Mouse (Mus musculus): ENCODE results near the gene Col13a1. TPM values are rescaled to one million over a fixed set of nuclear protein-coding genes. Genes with fewer than 3 reads are reported as not detected.

The Col13a1 gene
- total and polyA plus RNA-seq, 3 experiments = not detected

DNA sequence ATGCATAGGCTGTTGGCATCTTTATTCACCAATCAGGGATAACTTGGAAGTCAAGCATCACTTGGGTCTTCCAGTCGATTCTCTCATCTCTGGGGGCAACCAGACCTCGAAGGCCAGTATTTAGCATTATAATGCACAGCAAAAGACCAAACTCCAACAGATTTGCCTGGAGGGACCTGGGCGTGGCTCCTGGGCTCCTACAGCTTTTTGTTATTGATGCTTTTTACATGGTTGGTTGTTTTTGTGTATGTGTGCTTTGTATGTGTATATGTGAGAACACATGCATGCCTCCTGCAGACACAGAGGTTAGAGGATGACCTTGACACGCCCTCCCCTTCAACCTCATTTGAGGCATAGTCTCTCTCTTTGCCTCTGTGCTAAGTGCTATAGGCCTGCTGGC is 33.5 kb upstream of the Col13a1 start:
- Histone ChIP-seq H3K4me2 (ENCODE audit: insufficient read depth, low read depth, poor library complexity, severe bottlenecking) (no peak overlapping the region), H3K27ac (ENCODE audit: insufficient read depth, low read depth) (no peak overlapping the region), H3K27me3 (replicated peaks) (peaks cover 89% of the 10 kb centered on the region), H3K36me3 (replicated peaks in 1 of 2; ENCODE audit: control insufficient read depth in 1 of 2, insufficient read depth in 1 of 2, low read length in 1 of 2) (no peaks in the 10 kb centered on the region), H3K4me3 (replicated peaks in 1 of 3; ENCODE audit: low read depth in 2 of 3, low read length in 2 of 3, poor library complexity in 1 of 3) (no peak overlapping the region), H3K79me2 (replicated peaks; ENCODE audit: control insufficient read depth, extremely low read depth, insufficient read depth, poor library complexity, severe bottlenecking) (no peaks in the 10 kb centered on the region), H3K9me3 (replicated peaks; ENCODE audit: low read length) (peaks cover 9% of the 10 kb centered on the region), H3K9ac (ENCODE audit: insufficient read depth, low read depth) (no peak overlapping the region), H3K4me1 (ENCODE audit: control insufficient read depth in 1 of 2, insufficient read depth in 2 of 2) (no peaks in the 10 kb centered on the region)
- DNase-seq (ENCODE audit: extremely low read depth) = no peak
- dilution Hi-C loops (cut with MboI; ENCODE audit: extremely low pct_ligation_motif_present, extremely low pct_unique_long_range_greater_than_20kb, low sequenced_read_pairs) (no loop called here), in situ Hi-C loops (cut with MboI; ENCODE audit: low pct_ligation_motif_present, low pct_unique_long_range_greater_than_20kb, low sequenced_read_pairs) (no loop called here)
- TF ChIP-seq RAD21 (IDR thresholded peaks at IDR 0.05; ENCODE audit: low read depth, low read length) (no peak), EP300 (IDR thresholded peaks at IDR 0.05; ENCODE audit: low read length) (no peak), SMC3 (IDR thresholded peaks at IDR 0.05; ENCODE audit: low read depth, low read length) (no peak), UBTF (IDR thresholded peaks at IDR 0.05; ENCODE audit: low read depth, low read length) (no peak), JUN (IDR thresholded peaks at IDR 0.05; ENCODE audit: insufficient read depth, low read depth, low read length) (no peak), BHLHE40 (IDR thresholded peaks at IDR 0.05; ENCODE audit: low read depth, low read length) (no peak)

DNA sequence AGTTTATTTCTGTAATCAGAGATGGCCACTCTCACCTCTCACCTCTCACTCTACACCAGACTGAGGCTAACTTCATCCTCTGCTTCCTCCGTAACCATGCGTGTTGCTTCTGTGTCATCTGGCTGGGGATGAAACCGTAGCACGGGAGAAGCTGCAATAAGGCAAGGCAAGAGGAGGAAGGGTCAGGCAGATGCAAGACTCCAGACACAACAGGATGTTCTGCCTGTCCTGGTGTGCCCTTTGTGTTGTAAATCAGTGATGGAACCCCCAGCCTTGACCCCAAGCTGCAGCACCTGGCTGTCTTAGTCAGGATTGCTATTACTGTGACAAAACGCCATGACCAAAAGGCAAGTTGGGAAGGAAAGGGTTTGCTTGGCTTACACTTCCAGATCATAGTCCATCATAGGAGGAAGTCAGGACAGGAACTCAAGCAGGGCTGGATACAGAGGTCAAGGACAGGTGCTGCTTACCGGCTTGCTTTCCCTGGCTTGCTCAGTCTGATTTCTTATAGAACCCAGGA is 31.1 kb upstream of the Col13a1 start:
- no peaks in the 10 kb centered on the region for H3K4me1 ChIP-seq (ENCODE audit: control insufficient read depth in 1 of 2, insufficient read depth in 2 of 2)
- in situ Hi-C loops (cut with MboI; ENCODE audit: low pct_ligation_motif_present, low pct_unique_long_range_greater_than_20kb, low sequenced_read_pairs) (no loop called here), dilution Hi-C loops (cut with MboI; ENCODE audit: extremely low pct_ligation_motif_present, extremely low pct_unique_long_range_greater_than_20kb, low sequenced_read_pairs) (no loop called here)
- H3K27me3 ChIP-seq (replicated peaks) = peaks cover 89% of the 10 kb centered on the region
- H3K4me3 ChIP-seq (replicated peaks in 1 of 3; ENCODE audit: low read depth in 2 of 3, low read length in 2 of 3, poor library complexity in 1 of 3) = no peak overlapping the region
- no peaks in the 10 kb centered on the region for H3K36me3 ChIP-seq (replicated peaks in 1 of 2; ENCODE audit: control insufficient read depth in 1 of 2, insufficient read depth in 1 of 2, low read length in 1 of 2)
- no peaks in the 10 kb centered on the region for H3K79me2 ChIP-seq (replicated peaks; ENCODE audit: control insufficient read depth, extremely low read depth, insufficient read depth, poor library complexity, severe bottlenecking)
- H3K27ac ChIP-seq (ENCODE audit: insufficient read depth, low read depth) = no peak overlapping the region
- no peaks in the 10 kb centered on the region for H3K9me3 ChIP-seq (replicated peaks; ENCODE audit: low read length)
- DNase-seq (ENCODE audit: extremely low read depth) = no peak
- H3K4me2 ChIP-seq (ENCODE audit: insufficient read depth, low read depth, poor library complexity, severe bottlenecking) = no peak overlapping the region
- TF ChIP-seq MXI1 (IDR thresholded peaks at IDR 0.05; ENCODE audit: low read depth, low read length) (no peak), CHD2 (IDR thresholded peaks at IDR 0.05; ENCODE audit: low read length) (no peak), KAT2A (IDR thresholded peaks at IDR 0.05; ENCODE audit: insufficient replicate concordance, low read length) (no peak), SMC3 (IDR thresholded peaks at IDR 0.05; ENCODE audit: low read depth, low read length) (no peak), ELF1 (IDR thresholded peaks at IDR 0.05; ENCODE audit: low read depth, low read length) (no peak), TCF12 (IDR thresholded peaks at IDR 0.05; ENCODE audit: low read depth, low read length) (no peak), BHLHE40 (IDR thresholded peaks at IDR 0.05; ENCODE audit: low read depth, low read length) (no peak), MAX (IDR thresholded peaks at IDR 0.05; ENCODE audit: low read length) (no peak), PAX5 (IDR thresholded peaks at IDR 0.05; ENCODE audit: low read length) (no peak)
- no peak overlapping the region for H3K9ac ChIP-seq (ENCODE audit: insufficient read depth, low read depth)

DNA sequence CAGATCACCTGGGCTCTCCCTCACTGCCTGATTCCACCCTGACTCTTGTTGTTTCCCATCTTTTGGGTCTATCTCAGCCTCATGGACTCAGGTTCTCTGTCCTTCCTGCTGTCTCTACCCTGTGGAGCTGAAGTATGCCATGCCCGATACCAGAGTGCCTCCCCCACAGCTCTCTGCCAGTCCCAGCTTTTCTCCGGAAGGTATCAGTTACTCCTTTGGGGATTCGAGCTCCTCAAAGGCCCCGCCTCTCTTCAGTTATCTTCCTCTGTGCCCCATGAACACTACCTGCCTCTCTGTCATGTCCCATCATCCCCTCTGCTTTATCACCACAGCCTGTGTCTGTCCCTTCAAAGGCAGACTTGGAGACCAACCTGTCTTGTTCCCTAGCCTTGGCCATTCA is 29.1 kb upstream of the Col13a1 start:
- H3K36me3 ChIP-seq (replicated peaks in 1 of 2; ENCODE audit: control insufficient read depth in 1 of 2, insufficient read depth in 1 of 2, low read length in 1 of 2) = no peaks in the 10 kb centered on the region
- peaks cover 97% of the 10 kb centered on the region for H3K27me3 ChIP-seq (replicated peaks)
- H3K4me2 ChIP-seq (ENCODE audit: insufficient read depth, low read depth, poor library complexity, severe bottlenecking) = no peak overlapping the region
- no peaks in the 10 kb centered on the region for H3K79me2 ChIP-seq (replicated peaks; ENCODE audit: control insufficient read depth, extremely low read depth, insufficient read depth, poor library complexity, severe bottlenecking)
- no peaks in the 10 kb centered on the region for H3K9me3 ChIP-seq (replicated peaks; ENCODE audit: low read length)
- dilution Hi-C loops (cut with MboI; ENCODE audit: extremely low pct_ligation_motif_present, extremely low pct_unique_long_range_greater_than_20kb, low sequenced_read_pairs) (no loop called here), in situ Hi-C loops (cut with MboI; ENCODE audit: low pct_ligation_motif_present, low pct_unique_long_range_greater_than_20kb, low sequenced_read_pairs) (no loop called here)
- no peak for DNase-seq (ENCODE audit: extremely low read depth)
- no peak for TF ChIP-seq UBTF (IDR thresholded peaks at IDR 0.05; ENCODE audit: low read depth, low read length)
- TF ChIP-seq PAX5 (IDR thresholded peaks at IDR 0.05; ENCODE audit: low read length) = no peak
- TF ChIP-seq ZKSCAN1 (IDR thresholded peaks at IDR 0.05; ENCODE audit: borderline replicate concordance, low read depth, low read length) = no peak
- H3K4me1 ChIP-seq (ENCODE audit: control insufficient read depth in 1 of 2, insufficient read depth in 2 of 2) = no peaks in the 10 kb centered on the region
- H3K27ac ChIP-seq (ENCODE audit: insufficient read depth, low read depth) = no peak overlapping the region
- H3K9ac ChIP-seq (ENCODE audit: insufficient read depth, low read depth) = no peak overlapping the region
- H3K4me3 ChIP-seq (replicated peaks in 1 of 3; ENCODE audit: low read depth in 2 of 3, low read length in 2 of 3, poor library complexity in 1 of 3) = no peak overlapping the region
